Mouse (Mus musculus) megakaryocyte, embryonic 14.5 days (primary cell): ENCODE data around the gene E130308A19Rik. TPM values are rescaled to one million over a fixed set of nuclear protein-coding genes. Genes with fewer than 3 reads are reported as not detected.
"Not testable (repeated sequence)": the region's sequence is repeated elsewhere in the genome, so short reads cannot be mapped to it uniquely, and the experiment has no call there.

ENCODE experiments used
- H3K27me3 ChIP-seq: replicated peaks from 2 replicates; pipeline ENCODE3; 2012; ENCODE audit warnings: inconsistent platforms
- H3K36me3 ChIP-seq: replicated peaks from 2 replicates; pipeline ENCODE3; 2012; ENCODE audit warnings: low read length, inconsistent platforms, mixed read lengths
- H3K4me1 ChIP-seq: 2 replicates; pipeline ENCODE4 v1.6.1; 2012; ENCODE audit warnings: inconsistent platforms
- H3K4me3 ChIP-seq: replicated peaks from 2 replicates; pipeline ENCODE3; 2012; ENCODE audit warnings: moderate library complexity, mild to moderate bottlenecking, inconsistent platforms
- H3K9me3 ChIP-seq: 2 replicates; pipeline ENCODE4 v1.6.1; 2012; ENCODE audit warnings: inconsistent platforms
- FLI1 ChIP-seq: IDR thresholded peaks from 2 replicates; pipeline ENCODE4 v1.6.1; 2012; ENCODE audit warnings: low read length, inconsistent platforms, mixed read lengths
- GATA1 ChIP-seq: IDR thresholded peaks from 3 replicates; pipeline ENCODE4 v1.6.1; 2012; ENCODE audit warnings: mixed read lengths, low read length, inconsistent platforms, borderline replicate concordance
- polyA plus RNA-seq: library from polyadenylated mRNA; stranded (reverse); fragments of >175 nt; gene quantifications from 2 replicates; pipeline ENCODE4 v1.2.3, GENCODE M21; 2012; ENCODE audit warnings: low replicate concordance; ENCODE audit not compliant: insufficient read depth

The E130308A19Rik gene
- polyA plus RNA-seq, 1 experiment, result 0.51 TPM

DNA sequence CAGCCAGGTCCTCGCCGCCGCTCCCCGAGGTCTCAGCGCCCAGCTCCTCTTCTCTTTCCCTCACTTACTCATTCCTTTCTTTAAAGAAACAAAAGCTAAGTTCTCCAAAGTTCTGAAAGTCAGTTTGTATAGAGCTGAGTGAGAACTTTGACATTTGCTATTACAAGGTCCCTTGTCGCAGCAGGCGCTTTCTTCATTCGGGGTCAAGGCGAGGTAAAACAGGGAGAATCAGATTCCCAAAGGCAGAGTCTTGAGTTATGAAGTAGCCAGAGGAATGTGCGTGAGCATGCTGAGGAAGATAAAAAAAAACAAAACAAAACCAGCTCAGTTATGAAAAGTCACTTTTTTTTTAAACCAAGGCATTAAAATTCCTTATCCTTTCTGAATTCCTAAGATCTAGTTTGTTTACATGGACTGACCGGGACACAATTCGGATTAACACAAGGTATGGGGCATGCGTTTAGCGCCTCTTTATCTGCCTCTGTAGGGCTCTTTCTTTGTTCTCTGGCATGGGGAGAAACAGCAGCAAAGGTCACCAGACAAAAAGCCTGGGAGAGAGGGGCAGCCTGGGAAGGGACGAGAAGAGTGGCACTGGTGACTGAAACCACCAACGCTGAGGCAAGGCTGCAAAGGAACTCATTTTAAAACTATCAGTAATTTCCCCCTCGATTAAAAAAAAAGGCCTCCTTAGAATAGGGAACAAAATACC lies 146.3 kb downstream of the E130308A19Rik start:
- TF ChIP-seq FLI1, result no peak
- TF ChIP-seq GATA1, result no peak
- no peaks in the 10 kb centered on the region for H3K27me3 ChIP-seq
- H3K9me3 ChIP-seq, result no peaks in the 10 kb centered on the region
- H3K4me3 ChIP-seq, result no peak overlapping the region
- H3K36me3 ChIP-seq, result peaks cover 78% of the 10 kb centered on the region
- H3K4me1 ChIP-seq, result peaks cover 46% of the 10 kb centered on the region

- peaks cover 46% of the 10 kb centered on the region for H3K4me1 ChIP-seq
- no peak overlapping the region for H3K4me3 ChIP-seq
- peaks cover 54% of the 10 kb centered on the region for H3K36me3 ChIP-seq
- no peaks in the 10 kb centered on the region for H3K27me3 ChIP-seq
- TF ChIP-seq FLI1 (no peak), GATA1 (no peak)
- no peaks in the 10 kb centered on the region for H3K9me3 ChIP-seq
These were observed 151.8 kb downstream of the E130308A19Rik start for GRCm38 (mm10) chr4:59777828-59778227.

GRCm38 (mm10) chr4:59780568-59780967 lies 154.6 kb downstream of the E130308A19Rik start:
- H3K4me3 ChIP-seq, result no peak overlapping the region
- TF ChIP-seq FLI1 (no peak), GATA1 (no peak)
- H3K9me3 ChIP-seq, result no peaks in the 10 kb centered on the region
- no peaks in the 10 kb centered on the region for H3K27me3 ChIP-seq
- H3K36me3 ChIP-seq, result peaks cover 28% of the 10 kb centered on the region
- H3K4me1 ChIP-seq, result peaks cover 56% of the 10 kb centered on the region

DNA sequence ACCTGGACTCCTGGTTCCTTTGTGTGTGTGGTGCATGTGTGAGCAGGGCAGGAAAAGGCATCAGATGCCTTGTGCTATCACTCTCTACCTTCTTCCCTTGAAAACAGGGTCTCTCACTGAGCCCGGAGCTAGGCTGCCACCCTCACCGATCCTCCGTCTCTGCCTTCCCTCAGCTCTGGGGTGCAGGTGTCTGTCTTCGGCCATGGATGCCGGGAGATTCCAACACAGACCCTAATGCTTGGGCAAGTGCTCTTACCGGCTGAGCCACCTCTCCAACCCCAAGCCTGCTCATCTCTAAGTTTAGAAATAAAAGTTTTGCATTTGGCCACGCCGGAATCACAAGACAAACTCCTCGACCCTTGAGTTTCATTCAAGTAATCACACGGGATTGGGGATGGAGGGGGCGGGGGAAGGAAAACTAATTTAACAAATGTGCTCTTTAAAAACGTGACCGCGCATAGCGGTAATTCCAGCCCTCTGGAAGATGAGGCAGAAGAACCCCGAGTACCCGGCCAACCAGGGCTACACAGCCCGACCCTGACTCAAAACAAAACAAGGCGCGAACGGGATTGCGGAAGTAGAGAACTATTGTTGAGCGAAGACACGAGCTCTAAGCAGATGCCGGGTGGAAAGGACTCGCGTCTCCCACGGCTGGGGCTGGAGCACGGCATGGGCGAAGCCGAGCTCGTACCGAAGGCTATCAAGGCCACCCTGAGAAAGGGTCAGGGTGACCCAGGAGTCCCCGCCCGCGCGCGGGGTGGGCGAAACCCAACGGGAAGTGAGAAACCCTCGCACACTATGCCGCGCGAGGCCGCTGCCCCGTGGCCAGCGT lies 157.1 kb downstream of the E130308A19Rik start:
- peaks cover 58% of the 10 kb centered on the region for H3K4me1 ChIP-seq
- H3K4me3 ChIP-seq, result peak overlapping the region; percentile 98
- H3K36me3 ChIP-seq, result peaks cover 11% of the 10 kb centered on the region
- TF ChIP-seq GATA1, result no peak
- TF ChIP-seq FLI1, result no peak
- H3K27me3 ChIP-seq, result no peaks in the 10 kb centered on the region
- no peaks in the 10 kb centered on the region for H3K9me3 ChIP-seq

DNA sequence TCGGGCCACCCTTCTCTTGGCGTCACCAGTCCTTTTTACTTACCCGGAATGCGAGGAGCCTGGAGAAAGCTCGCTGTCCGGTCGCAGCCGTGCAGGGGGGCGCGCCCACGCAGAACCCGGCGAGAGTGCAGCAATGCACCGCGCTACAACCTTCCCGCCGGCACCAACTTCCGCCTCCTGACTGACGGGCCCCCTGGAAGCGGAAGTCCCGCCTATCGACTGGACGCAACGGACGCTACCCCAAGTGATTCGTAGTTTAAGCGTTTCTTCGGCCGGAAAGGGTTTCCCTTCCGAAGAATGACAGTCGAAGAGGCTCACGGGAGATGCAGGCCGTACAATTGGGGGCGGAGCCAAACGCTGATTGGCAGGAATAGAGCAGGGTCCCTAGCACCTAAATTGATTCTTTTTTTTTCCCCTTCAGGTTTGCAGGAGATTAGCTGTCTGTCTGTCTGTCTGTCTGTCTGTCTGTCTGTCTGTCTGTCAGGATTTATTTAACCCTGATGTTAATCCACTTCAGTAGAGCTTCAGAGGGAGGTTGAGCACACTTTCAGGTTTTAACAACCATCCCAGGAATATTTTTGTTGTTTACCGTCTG lies 157.8 kb downstream of the E130308A19Rik start:
- Histone ChIP-seq H3K36me3 (peaks cover 9% of the 10 kb centered on the region), H3K4me1 (peaks cover 58% of the 10 kb centered on the region), H3K4me3 (peak overlapping the region; percentile 98), H3K9me3 (no peaks in the 10 kb centered on the region), H3K27me3 (no peaks in the 10 kb centered on the region)
- peak; percentile 84; the same call in 1 of the 2 replicates for TF ChIP-seq FLI1
- no peak for TF ChIP-seq GATA1

GRCm38 (mm10) chr4:59785412-59785811 lies 159.4 kb downstream of the E130308A19Rik start:
- no peak overlapping the region for H3K4me3 ChIP-seq
- TF ChIP-seq GATA1 (no peak), FLI1 (no peak)

DNA sequence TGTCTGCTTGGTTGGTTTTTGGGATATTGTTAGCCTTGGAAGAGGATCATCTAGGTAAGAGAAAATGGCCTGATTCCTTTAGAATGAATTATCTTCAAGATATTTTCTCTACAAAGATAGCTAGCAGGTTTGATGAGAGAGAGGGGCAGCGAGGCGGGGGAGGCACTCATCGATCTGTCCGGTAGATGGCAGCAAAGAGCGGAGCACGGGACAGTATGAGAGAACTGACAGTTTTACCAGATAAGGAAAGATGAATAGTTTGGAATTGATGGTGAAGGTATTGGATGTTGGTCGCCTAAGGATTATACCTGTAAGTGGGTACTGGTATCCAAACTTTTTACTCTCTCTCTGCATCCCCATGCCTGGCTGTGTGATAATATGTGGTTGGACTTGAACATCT lies 160.7 kb downstream of the E130308A19Rik start:
- Histone ChIP-seq H3K4me3 (no peak overlapping the region), H3K36me3 (peaks cover 1% of the 10 kb centered on the region), H3K4me1 (peaks cover 56% of the 10 kb centered on the region), H3K27me3 (no peaks in the 10 kb centered on the region), H3K9me3 (no peaks in the 10 kb centered on the region)
- no peak for TF ChIP-seq GATA1
- no peak for TF ChIP-seq FLI1

More at GRCm38 (mm10) chr4:59785412-59785811, 159.4 kb downstream of the E130308A19Rik start:
- Histone ChIP-seq H3K9me3 (no peaks in the 10 kb centered on the region), H3K27me3 (no peaks in the 10 kb centered on the region), H3K4me1 (peaks cover 55% of the 10 kb centered on the region), H3K36me3 (peaks cover 3% of the 10 kb centered on the region)

- Histone ChIP-seq H3K36me3 (no peaks in the 10 kb centered on the region), H3K4me3 (no peak overlapping the region), H3K4me1 (peaks cover 56% of the 10 kb centered on the region), H3K9me3 (no peaks in the 10 kb centered on the region), H3K27me3 (no peaks in the 10 kb centered on the region)
- TF ChIP-seq GATA1 (no peak), FLI1 (no peak)
These were observed 161.1 kb downstream of the E130308A19Rik start for GRCm38 (mm10) chr4:59787126-59787525.

GRCm38 (mm10) chr4:59789015-59789414 lies 163.0 kb downstream of the E130308A19Rik start:
- Histone ChIP-seq H3K27me3 (no peaks in the 10 kb centered on the region), H3K9me3 (no peaks in the 10 kb centered on the region), H3K4me1 (peaks cover 67% of the 10 kb centered on the region), H3K4me3 (no peak overlapping the region), H3K36me3 (no peaks in the 10 kb centered on the region)
- TF ChIP-seq FLI1 (no peak), GATA1 (no peak)

DNA sequence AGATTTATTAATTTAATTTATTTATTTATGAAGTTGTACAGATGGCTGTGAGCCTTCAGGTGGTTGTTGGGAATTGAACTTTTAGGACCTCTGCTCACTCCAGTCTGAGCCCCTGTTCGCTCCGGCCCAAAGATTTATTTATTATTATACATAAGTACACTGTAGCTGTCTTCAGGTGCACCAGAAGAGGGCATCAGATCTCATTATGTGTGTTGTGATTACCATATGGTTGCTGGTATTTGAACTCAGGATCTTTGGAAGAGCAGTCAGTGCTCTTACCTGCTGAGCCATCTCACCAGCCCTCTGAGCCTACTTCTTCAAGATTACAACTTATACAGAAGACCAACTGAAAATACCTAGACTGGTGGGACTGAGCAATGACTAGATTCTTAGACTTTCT lies 167.6 kb downstream of the E130308A19Rik start:
- H3K4me1 ChIP-seq, result peaks cover 69% of the 10 kb centered on the region
- H3K9me3 ChIP-seq, H3K27me3 ChIP-seq, H3K36me3 ChIP-seq, H3K4me3 ChIP-seq: not testable (repeated sequence)
